Mouse (Mus musculus): ENCODE measurements at regions not wholly inside any gene's neighbourhood (a gene's known extent, or its start where the extent isn't known, plus 50 kb on each side); places are given as distances from the start of the nearest gene placed in this dataset.

- Histone ChIP-seq H3K4me3 (replicated peaks; ENCODE audit: insufficient read depth, low read depth, low read length) (no peak overlapping the region), H3K4me1 (ENCODE audit: control insufficient read depth, insufficient read depth, low read length) (no peaks in the 10 kb centered on the region), H3K27ac (ENCODE audit: insufficient read depth, low read length) (no peak overlapping the region), H3K27me3 (ENCODE audit: control insufficient read depth, insufficient read depth, low read length) (no peaks in the 10 kb centered on the region)
- DNase-seq = no peak
- TF ChIP-seq POLR2A (IDR thresholded peaks at IDR 0.05; ENCODE audit: borderline replicate concordance, insufficient read depth, low read length) (no peak), CTCF (IDR thresholded peaks at IDR 0.05; ENCODE audit: borderline replicate concordance, insufficient read depth, low read depth, low read length) (no peak)
- WGBS = 43% methylated on average over 1 of the region's 1 CpGs
Observed at GRCm38 (mm10) chr9:34375187-34375586, 110.5 kb upstream of the Kirrel3 start.

- H3K27ac ChIP-seq (ENCODE audit: insufficient read depth, low read length) = no peak overlapping the region
- no peak overlapping the region for H3K4me3 ChIP-seq (replicated peaks; ENCODE audit: insufficient read depth, low read depth, low read length)
- no peaks in the 10 kb centered on the region for H3K4me1 ChIP-seq (ENCODE audit: control insufficient read depth, insufficient read depth, low read length)
- no peak for TF ChIP-seq CTCF (IDR thresholded peaks at IDR 0.05; ENCODE audit: borderline replicate concordance, insufficient read depth, low read depth, low read length)
- TF ChIP-seq POLR2A (IDR thresholded peaks at IDR 0.05; ENCODE audit: borderline replicate concordance, insufficient read depth, low read length) = no peak
- 52% methylated on average over 3 of the region's 3 CpGs for WGBS
- no peaks in the 10 kb centered on the region for H3K27me3 ChIP-seq (ENCODE audit: control insufficient read depth, insufficient read depth, low read length)
- DNase-seq = no peak
Observed at GRCm38 (mm10) chr9:34380008-34380407, 105.7 kb upstream of the Kirrel3 start.

- H3K27ac ChIP-seq (ENCODE audit: insufficient read depth, low read length) = no peak overlapping the region
- no peak for DNase-seq
- H3K27me3 ChIP-seq (ENCODE audit: control insufficient read depth, insufficient read depth, low read length) = no peaks in the 10 kb centered on the region
- no peaks in the 10 kb centered on the region for H3K4me1 ChIP-seq (ENCODE audit: control insufficient read depth, insufficient read depth, low read length)
- TF ChIP-seq CTCF (IDR thresholded peaks at IDR 0.05; ENCODE audit: borderline replicate concordance, insufficient read depth, low read depth, low read length) (no peak), POLR2A (IDR thresholded peaks at IDR 0.05; ENCODE audit: borderline replicate concordance, insufficient read depth, low read length) (no peak)
- 82% methylated on average over 3 of the region's 3 CpGs for WGBS
- no peak overlapping the region for H3K4me3 ChIP-seq (replicated peaks; ENCODE audit: insufficient read depth, low read depth, low read length)
Observed at GRCm38 (mm10) chr9:34381601-34382000, 104.1 kb upstream of the Kirrel3 start.

DNA sequence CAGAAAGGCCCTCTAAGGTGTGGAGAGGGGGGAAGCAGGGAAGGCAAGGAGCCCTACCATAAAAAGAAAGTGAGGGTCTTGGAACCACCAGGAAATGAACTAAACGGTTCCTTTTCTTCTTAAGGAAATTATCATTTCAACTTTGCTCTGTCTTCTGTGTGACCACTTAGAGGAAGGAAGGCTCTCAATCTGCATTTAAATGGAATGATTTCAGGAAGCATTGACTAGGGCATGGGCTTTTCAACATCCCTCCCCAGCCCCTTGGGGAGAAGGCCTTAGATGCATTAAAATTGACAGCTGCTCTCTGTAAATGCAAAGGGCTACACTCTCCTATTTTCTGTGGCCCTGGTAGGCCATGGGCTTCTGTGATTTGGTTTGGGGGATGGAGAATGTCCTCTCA, 103.5 kb upstream of the Kirrel3 start:
- Histone ChIP-seq H3K27me3 (ENCODE audit: control insufficient read depth, insufficient read depth, low read length) (no peaks in the 10 kb centered on the region), H3K4me3 (replicated peaks; ENCODE audit: insufficient read depth, low read depth, low read length) (no peak overlapping the region), H3K4me1 (ENCODE audit: control insufficient read depth, insufficient read depth, low read length) (no peaks in the 10 kb centered on the region), H3K27ac (ENCODE audit: insufficient read depth, low read length) (no peak overlapping the region)
- 27% methylated on average over 1 of the region's 1 CpGs for WGBS
- TF ChIP-seq POLR2A (IDR thresholded peaks at IDR 0.05; ENCODE audit: borderline replicate concordance, insufficient read depth, low read length) = no peak
- TF ChIP-seq CTCF (IDR thresholded peaks at IDR 0.05; ENCODE audit: borderline replicate concordance, insufficient read depth, low read depth, low read length) = no peak
- no peak for DNase-seq

GRCm38 (mm10) chr9:34386071-34386470, 99.6 kb upstream of the Kirrel3 start:
- Histone ChIP-seq H3K27me3 (ENCODE audit: control insufficient read depth, insufficient read depth, low read length) (no peaks in the 10 kb centered on the region), H3K4me1 (ENCODE audit: control insufficient read depth, insufficient read depth, low read length) (no peaks in the 10 kb centered on the region), H3K27ac (ENCODE audit: insufficient read depth, low read length) (no peak overlapping the region), H3K4me3 (replicated peaks; ENCODE audit: insufficient read depth, low read depth, low read length) (no peak overlapping the region)
- no peak for DNase-seq
- TF ChIP-seq CTCF (IDR thresholded peaks at IDR 0.05; ENCODE audit: borderline replicate concordance, insufficient read depth, low read depth, low read length) (no peak), POLR2A (IDR thresholded peaks at IDR 0.05; ENCODE audit: borderline replicate concordance, insufficient read depth, low read length) (no peak)
- WGBS = 42% methylated on average over 4 of the region's 4 CpGs

DNA sequence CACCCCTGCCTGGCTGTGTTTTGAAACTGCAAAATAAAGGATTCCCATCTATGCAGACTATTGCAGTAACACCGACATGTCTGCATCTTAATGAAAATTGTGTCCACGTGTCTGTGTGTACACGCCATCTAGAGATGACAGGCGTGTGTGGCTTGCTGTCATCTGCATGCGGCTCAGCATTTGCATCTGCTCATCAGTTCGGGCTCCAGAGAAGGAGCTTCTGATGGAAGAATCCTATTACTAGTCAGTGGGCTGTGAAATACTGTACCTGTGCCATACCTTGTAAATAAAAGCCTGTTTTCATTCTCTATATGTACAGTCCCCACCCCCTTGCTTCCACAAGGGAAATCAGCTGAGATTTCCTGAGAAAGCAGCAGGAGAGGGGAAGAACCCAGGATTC, 92.7 kb upstream of the Kirrel3 start:
- no peak for DNase-seq
- 65% methylated on average over 6 of the region's 6 CpGs for WGBS
- no peak for TF ChIP-seq POLR2A (IDR thresholded peaks at IDR 0.05; ENCODE audit: borderline replicate concordance, insufficient read depth, low read length)
- TF ChIP-seq CTCF (IDR thresholded peaks at IDR 0.05; ENCODE audit: borderline replicate concordance, insufficient read depth, low read depth, low read length) = no peak

DNA sequence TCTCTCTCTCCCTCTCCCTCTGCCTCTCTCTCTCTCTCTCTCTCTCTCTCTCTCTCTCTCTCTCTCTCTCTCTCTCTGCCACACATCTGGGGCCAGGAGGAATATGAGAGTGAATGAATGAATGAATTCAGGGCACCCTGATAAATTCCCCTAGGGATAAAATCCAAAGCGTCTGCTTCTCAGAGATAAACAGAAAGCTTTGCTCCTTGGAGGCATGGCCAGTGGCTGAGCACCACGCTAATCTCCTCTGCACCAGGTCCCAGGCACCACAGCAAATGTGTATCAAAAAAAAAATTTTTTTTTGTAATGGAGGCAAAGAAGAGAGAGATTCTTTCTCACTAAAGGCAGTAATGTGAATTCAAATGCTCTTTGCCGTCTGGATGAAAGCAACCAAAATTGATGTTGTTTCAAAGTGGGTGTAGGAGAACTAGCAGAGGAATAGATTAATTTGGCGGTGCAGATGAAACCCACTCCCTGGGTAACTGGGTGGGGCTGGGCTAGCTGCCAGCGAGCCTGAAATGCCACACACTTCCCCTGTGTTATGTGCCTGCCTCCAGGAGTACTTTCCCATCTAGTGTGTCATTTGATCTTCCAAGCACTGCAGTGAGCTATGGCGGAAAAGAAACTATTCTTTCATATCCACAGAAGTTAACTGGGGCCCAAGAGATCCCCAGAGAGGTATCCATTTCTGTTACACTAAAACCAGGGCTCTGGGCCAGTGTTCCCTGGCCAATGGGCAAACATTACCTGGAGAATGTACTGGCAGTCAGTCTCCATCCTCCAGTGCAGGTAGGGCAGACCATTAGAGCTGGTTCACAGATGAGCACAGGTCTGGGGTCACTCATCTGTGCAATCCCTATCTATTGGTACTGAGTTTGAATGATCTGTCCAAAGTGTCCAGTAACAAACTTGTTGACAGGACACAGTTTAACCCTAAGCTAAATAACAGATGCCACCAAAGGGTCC, 89.6 kb upstream of the Kirrel3 start:
- TF ChIP-seq POLR2A (IDR thresholded peaks at IDR 0.05; ENCODE audit: borderline replicate concordance, insufficient read depth, low read length) (no peak), CTCF (IDR thresholded peaks at IDR 0.05; ENCODE audit: borderline replicate concordance, insufficient read depth, low read depth, low read length) (no peak)
- WGBS = 46% methylated on average over 6 of the region's 6 CpGs
- DNase-seq = no peak
- Histone ChIP-seq H3K27me3 (ENCODE audit: control insufficient read depth, insufficient read depth, low read length) (no peaks in the 10 kb centered on the region), H3K4me3 (replicated peaks; ENCODE audit: insufficient read depth, low read depth, low read length) (no peak overlapping the region), H3K4me1 (ENCODE audit: control insufficient read depth, insufficient read depth, low read length) (no peaks in the 10 kb centered on the region), H3K27ac (ENCODE audit: insufficient read depth, low read length) (no peak overlapping the region)

More for the DNA sequence above, 92.7 kb upstream of the Kirrel3 start:
- Histone ChIP-seq H3K4me3 (replicated peaks; ENCODE audit: insufficient read depth, low read depth, low read length) (no peak overlapping the region), H3K27me3 (ENCODE audit: control insufficient read depth, insufficient read depth, low read length) (no peaks in the 10 kb centered on the region), H3K4me1 (ENCODE audit: control insufficient read depth, insufficient read depth, low read length) (no peaks in the 10 kb centered on the region), H3K27ac (ENCODE audit: insufficient read depth, low read length) (no peak overlapping the region)

GRCm38 (mm10) chr9:34411699-34412098, 74.0 kb upstream of the Kirrel3 start:
- Histone ChIP-seq H3K4me1 (ENCODE audit: control insufficient read depth, insufficient read depth, low read length) (no peaks in the 10 kb centered on the region), H3K4me3 (replicated peaks; ENCODE audit: insufficient read depth, low read depth, low read length) (no peak overlapping the region), H3K27me3 (ENCODE audit: control insufficient read depth, insufficient read depth, low read length) (no peaks in the 10 kb centered on the region), H3K27ac (ENCODE audit: insufficient read depth, low read length) (no peak overlapping the region)
- no peak for TF ChIP-seq POLR2A (IDR thresholded peaks at IDR 0.05; ENCODE audit: borderline replicate concordance, insufficient read depth, low read length)
- no peak for TF ChIP-seq CTCF (IDR thresholded peaks at IDR 0.05; ENCODE audit: borderline replicate concordance, insufficient read depth, low read depth, low read length)
- DNase-seq = peak in 1 of 2 experiments; percentile 8
- 35% methylated on average over 4 of the region's 4 CpGs for WGBS

Data from cerebellum, adult 2 months (tissue).